Mouse (Mus musculus) brain, embryonic 18.5 days (tissue): Measurements from ENCODE around the gene Crmp1.
A peak's percentile ranks its signal among the peaks of the same experiment; 100 is the strongest.

ENCODE experiments used
- DNase-seq: peaks from one replicate; pipeline ENCODE4 v3.0.0-alpha.2; 2012; ENCODE audit warnings: low read depth, low spot score

Gene Crmp1

GRCm38 (mm10) chr5:37240550-37240949 lies 1.2 kb upstream of the Crmp1 start:
- DNase-seq = no peak

- no peak for DNase-seq
Observed at GRCm38 (mm10) chr5:37241224-37241623, 516 bp upstream of the Crmp1 start.

GRCm38 (mm10) chr5:37242360-37243168 lies 824 bp downstream of the Crmp1 start:
- DNase-seq = no peak

GRCm38 (mm10) chr5:37243169-37243886 lies 1.6 kb downstream of the Crmp1 start:
- DNase-seq = no peak

GRCm38 (mm10) chr5:37244161-37244560 lies 2.4 kb downstream of the Crmp1 start:
- DNase-seq = no peak

GRCm38 (mm10) chr5:37244666-37245242 lies 3.0 kb downstream of the Crmp1 start:
- no peak for DNase-seq

GRCm38 (mm10) chr5:37245651-37246050 lies 3.9 kb downstream of the Crmp1 start:
- peak; percentile 84 for DNase-seq

GRCm38 (mm10) chr5:37246138-37246910 lies 4.6 kb downstream of the Crmp1 start:
- DNase-seq = no peak

GRCm38 (mm10) chr5:37247456-37247855 lies 5.7 kb downstream of the Crmp1 start:
- DNase-seq = no peak

- no peak for DNase-seq
Observed at GRCm38 (mm10) chr5:37248870-37249269, 7.1 kb downstream of the Crmp1 start.

- no peak for DNase-seq
Observed at GRCm38 (mm10) chr5:37251596-37251995, 9.9 kb downstream of the Crmp1 start.

GRCm38 (mm10) chr5:37252101-37252804 lies 10.5 kb downstream of the Crmp1 start:
- DNase-seq = no peak

GRCm38 (mm10) chr5:37254523-37254922 lies 12.8 kb downstream of the Crmp1 start:
- no peak for DNase-seq

GRCm38 (mm10) chr5:37256823-37257222 lies 15.1 kb downstream of the Crmp1 start:
- DNase-seq = no peak

- no peak for DNase-seq
Observed at GRCm38 (mm10) chr5:37257243-37257642, 15.5 kb downstream of the Crmp1 start.

- DNase-seq = no peak
Observed at GRCm38 (mm10) chr5:37261734-37262133, 20.0 kb downstream of the Crmp1 start.

- DNase-seq = no peak
Observed at GRCm38 (mm10) chr5:37263816-37264215, 22.1 kb downstream of the Crmp1 start.

GRCm38 (mm10) chr5:37281021-37281420 lies 39.3 kb downstream of the Crmp1 start:
- no peak for DNase-seq

GRCm38 (mm10) chr5:37288374-37288773 lies 46.6 kb downstream of the Crmp1 start:
- no peak for DNase-seq

GRCm38 (mm10) chr5:37289236-37289635 lies 47.5 kb downstream of the Crmp1 start:
- DNase-seq = no peak

GRCm38 (mm10) chr5:37290983-37291382 lies 49.2 kb downstream of the Crmp1 start:
- no peak for DNase-seq
